Mouse (Mus musculus): ENCODE data around the gene Ubl3. TPM values are rescaled to one million over a fixed set of nuclear protein-coding genes. Genes with fewer than 3 reads are reported as not detected.

Gene Ubl3
- polyA plus RNA-seq, 1 experiment from 2014 or later: 73.1 TPM

- no peak for ATAC-seq (ENCODE audit: insufficient number of reproducible peaks, insufficient read depth, low FRiP score, low TSS enrichment, low read depth)
- H3K4me1 ChIP-seq (replicated peaks): peaks cover 3% of the 10 kb centered on the region; the same call in 1 of the 2 replicates
These were observed 9.6 kb upstream of the Ubl3 start for GRCm38 (mm10) chr5:148562235-148562634.

DNA sequence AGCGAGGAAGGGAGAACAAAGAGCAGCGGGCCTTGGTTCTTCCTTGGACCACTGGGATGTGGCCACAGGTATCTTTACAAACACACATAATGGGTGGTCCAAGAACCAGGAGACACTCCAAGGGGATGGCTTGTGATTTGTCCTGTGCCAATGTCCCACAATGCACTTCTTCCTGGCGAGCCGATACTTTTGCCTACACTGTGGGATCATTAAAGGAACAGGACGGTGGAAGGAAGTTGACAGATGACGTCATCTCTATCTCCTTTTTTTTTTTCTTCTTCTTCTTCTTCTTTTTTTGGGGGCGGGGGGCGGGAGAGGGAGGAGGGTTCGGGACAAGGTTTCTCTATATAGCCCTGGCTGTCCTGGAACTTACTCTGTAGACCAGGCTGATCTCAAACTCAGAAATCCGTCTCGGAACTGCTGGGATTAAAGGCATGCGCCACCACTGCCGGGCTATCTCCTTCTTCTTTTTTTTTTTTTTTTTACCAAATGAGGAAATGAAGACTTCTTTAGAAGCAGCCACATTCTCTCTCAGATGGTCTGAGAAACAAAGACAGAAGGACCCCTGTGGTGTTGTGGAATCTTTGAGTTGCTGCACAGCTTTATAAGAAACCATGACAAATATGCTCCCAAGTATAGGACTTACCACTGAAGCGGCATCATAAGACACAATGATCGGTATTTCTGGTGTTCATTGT is 6.8 kb upstream of the Ubl3 start:
- Histone ChIP-seq H3K27ac (no peak overlapping the region), H3K4me2 (no peak overlapping the region)

More at GRCm38 (mm10) chr5:148562235-148562634, 9.6 kb upstream of the Ubl3 start:
- no peak overlapping the region for H3K4me3 ChIP-seq (replicated peaks)
- H3K9me3 ChIP-seq: no peaks in the 10 kb centered on the region
- H3K4me2 ChIP-seq: no peak overlapping the region
- H3K36me3 ChIP-seq: no peaks in the 10 kb centered on the region
- WGBS: 87% methylated on average over 8 of the region's 8 CpGs
- H3K27ac ChIP-seq: no peak overlapping the region
- H3K9ac ChIP-seq (replicated peaks): no peak overlapping the region
- no peaks in the 10 kb centered on the region for H3K27me3 ChIP-seq

GRCm38 (mm10) chr5:148558472-148558871 is 5.9 kb upstream of the Ubl3 start:
- H3K4me2 ChIP-seq: no peak overlapping the region
- H3K4me1 ChIP-seq (replicated peaks): peaks cover 10% of the 10 kb centered on the region; the same call in 1 of the 2 replicates
- WGBS: 89% methylated on average over 6 of the region's 6 CpGs
- H3K9ac ChIP-seq (replicated peaks): no peak overlapping the region
- H3K36me3 ChIP-seq: no peaks in the 10 kb centered on the region
- H3K27ac ChIP-seq: no peak overlapping the region
- no peak overlapping the region for H3K4me3 ChIP-seq (replicated peaks)
- H3K27me3 ChIP-seq: peaks cover 19% of the 10 kb centered on the region
- ATAC-seq (ENCODE audit: insufficient number of reproducible peaks, insufficient read depth, low FRiP score, low TSS enrichment, low read depth): no peak
- H3K9me3 ChIP-seq: no peaks in the 10 kb centered on the region

More for the DNA sequence above, 6.8 kb upstream of the Ubl3 start:
- WGBS: 90% methylated on average over 15 of the region's 15 CpGs
- Histone ChIP-seq H3K36me3 (no peaks in the 10 kb centered on the region), H3K4me3 (replicated peaks) (no peak overlapping the region), H3K9me3 (no peaks in the 10 kb centered on the region), H3K9ac (replicated peaks) (no peak overlapping the region), H3K4me1 (replicated peaks) (peaks cover 6% of the 10 kb centered on the region; the same call in 1 of the 2 replicates), H3K27me3 (peaks cover 10% of the 10 kb centered on the region)
- ATAC-seq (ENCODE audit: insufficient number of reproducible peaks, insufficient read depth, low FRiP score, low TSS enrichment, low read depth): no peak

GRCm38 (mm10) chr5:148556509-148556908 is 3.9 kb upstream of the Ubl3 start:
- 79% methylated on average over 5 of the region's 5 CpGs for WGBS
- H3K27ac ChIP-seq: no peak overlapping the region
- ATAC-seq (ENCODE audit: insufficient number of reproducible peaks, insufficient read depth, low FRiP score, low TSS enrichment, low read depth): no peak
- peaks cover 20% of the 10 kb centered on the region for H3K27me3 ChIP-seq
- no peak overlapping the region for H3K4me3 ChIP-seq (replicated peaks)
- peaks cover 10% of the 10 kb centered on the region; the same call in 1 of the 2 replicates for H3K4me1 ChIP-seq (replicated peaks)
- H3K9me3 ChIP-seq: no peaks in the 10 kb centered on the region
- no peaks in the 10 kb centered on the region for H3K36me3 ChIP-seq
- H3K9ac ChIP-seq (replicated peaks): no peak overlapping the region
- H3K4me2 ChIP-seq: no peak overlapping the region

- Histone ChIP-seq H3K9me3 (no peaks in the 10 kb centered on the region), H3K4me3 (replicated peaks) (no peak overlapping the region), H3K4me1 (replicated peaks) (peaks cover 14% of the 10 kb centered on the region), H3K27ac (no peak overlapping the region), H3K36me3 (no peaks in the 10 kb centered on the region), H3K9ac (replicated peaks) (no peak overlapping the region), H3K4me2 (peak overlapping the region; percentile 43), H3K27me3 (peaks cover 20% of the 10 kb centered on the region)
- ATAC-seq (ENCODE audit: insufficient number of reproducible peaks, insufficient read depth, low FRiP score, low TSS enrichment, low read depth): no peak
- 71% methylated on average over 10 of the region's 10 CpGs for WGBS
These were observed 2.6 kb upstream of the Ubl3 start for GRCm38 (mm10) chr5:148555156-148555555.

DNA sequence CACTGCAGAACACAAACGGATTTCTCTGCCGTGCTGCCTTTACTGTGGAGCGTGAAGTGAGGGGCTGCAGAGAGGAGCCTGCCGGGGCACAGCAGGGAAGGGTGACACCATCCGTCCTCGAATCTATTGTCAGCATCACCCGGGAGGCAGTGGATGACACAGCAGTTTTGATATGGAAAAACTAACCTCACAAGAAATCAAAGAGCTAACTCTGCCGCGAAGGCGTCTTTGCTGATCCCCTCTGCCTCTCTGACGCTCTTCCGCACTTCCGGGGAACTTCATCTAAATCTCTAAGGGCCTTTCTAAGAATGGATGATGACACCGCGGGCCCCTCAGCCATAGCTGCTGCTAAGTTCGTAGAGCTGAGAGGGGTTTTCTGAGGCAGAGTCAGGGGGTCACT is 2.1 kb upstream of the Ubl3 start:
- Histone ChIP-seq H3K4me3 (replicated peaks) (no peak overlapping the region), H3K36me3 (no peaks in the 10 kb centered on the region)
- WGBS: 6% methylated on average over 16 of the region's 16 CpGs

GRCm38 (mm10) chr5:148554242-148554641 is 1.7 kb upstream of the Ubl3 start:
- ATAC-seq (ENCODE audit: insufficient number of reproducible peaks, insufficient read depth, low FRiP score, low TSS enrichment, low read depth): no peak
- Histone ChIP-seq H3K4me2 (peak overlapping the region; percentile 43), H3K9ac (replicated peaks) (no peak overlapping the region), H3K36me3 (no peaks in the 10 kb centered on the region), H3K27ac (no peak overlapping the region), H3K27me3 (peaks cover 20% of the 10 kb centered on the region), H3K4me1 (replicated peaks) (peaks cover 23% of the 10 kb centered on the region), H3K4me3 (replicated peaks) (no peak overlapping the region), H3K9me3 (no peaks in the 10 kb centered on the region)
- 16% methylated on average over 7 of the region's 7 CpGs for WGBS

More for the DNA sequence above, 2.1 kb upstream of the Ubl3 start:
- Histone ChIP-seq H3K4me2 (peak overlapping the region; percentile 43), H3K9me3 (no peaks in the 10 kb centered on the region), H3K4me1 (replicated peaks) (peaks cover 19% of the 10 kb centered on the region), H3K27ac (no peak overlapping the region), H3K9ac (replicated peaks) (0 out of 2 replicates have a peak overlapping the region, but pooled peaks have one; percentile 18), H3K27me3 (peaks cover 20% of the 10 kb centered on the region)
- ATAC-seq (ENCODE audit: insufficient number of reproducible peaks, insufficient read depth, low FRiP score, low TSS enrichment, low read depth): no peak

DNA sequence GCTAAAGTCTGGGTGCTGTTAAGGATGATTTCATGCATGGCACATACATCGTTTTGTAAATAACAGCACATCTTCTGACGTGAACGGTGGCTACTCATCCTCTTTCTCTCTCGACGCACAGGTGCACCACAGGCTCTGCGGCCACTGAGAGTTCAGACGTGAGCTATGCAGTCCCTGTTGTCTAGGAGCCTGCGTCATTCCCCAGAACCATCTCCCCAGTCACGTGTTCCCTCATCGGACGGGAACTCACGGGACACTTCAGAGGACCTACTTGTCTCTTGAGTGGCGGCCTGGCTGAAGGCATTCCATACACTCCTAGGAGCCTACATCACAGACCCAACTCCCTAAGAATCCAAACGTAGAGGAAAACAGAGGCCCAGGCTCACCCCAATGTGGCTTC is 1.1 kb upstream of the Ubl3 start:
- 30% methylated on average over 14 of the region's 14 CpGs for WGBS
- Histone ChIP-seq H3K4me2 (no peak overlapping the region), H3K27me3 (peaks cover 20% of the 10 kb centered on the region), H3K9ac (replicated peaks) (no peak overlapping the region), H3K4me3 (replicated peaks) (no peak overlapping the region), H3K36me3 (no peaks in the 10 kb centered on the region), H3K27ac (no peak overlapping the region), H3K4me1 (replicated peaks) (peaks cover 26% of the 10 kb centered on the region), H3K9me3 (no peaks in the 10 kb centered on the region)
- no peak for ATAC-seq (ENCODE audit: insufficient number of reproducible peaks, insufficient read depth, low FRiP score, low TSS enrichment, low read depth)

- H3K4me1 ChIP-seq (replicated peaks): peaks cover 44% of the 10 kb centered on the region
These were observed 839 bp downstream of the Ubl3 start for GRCm38 (mm10) chr5:148551764-148552136.

DNA sequence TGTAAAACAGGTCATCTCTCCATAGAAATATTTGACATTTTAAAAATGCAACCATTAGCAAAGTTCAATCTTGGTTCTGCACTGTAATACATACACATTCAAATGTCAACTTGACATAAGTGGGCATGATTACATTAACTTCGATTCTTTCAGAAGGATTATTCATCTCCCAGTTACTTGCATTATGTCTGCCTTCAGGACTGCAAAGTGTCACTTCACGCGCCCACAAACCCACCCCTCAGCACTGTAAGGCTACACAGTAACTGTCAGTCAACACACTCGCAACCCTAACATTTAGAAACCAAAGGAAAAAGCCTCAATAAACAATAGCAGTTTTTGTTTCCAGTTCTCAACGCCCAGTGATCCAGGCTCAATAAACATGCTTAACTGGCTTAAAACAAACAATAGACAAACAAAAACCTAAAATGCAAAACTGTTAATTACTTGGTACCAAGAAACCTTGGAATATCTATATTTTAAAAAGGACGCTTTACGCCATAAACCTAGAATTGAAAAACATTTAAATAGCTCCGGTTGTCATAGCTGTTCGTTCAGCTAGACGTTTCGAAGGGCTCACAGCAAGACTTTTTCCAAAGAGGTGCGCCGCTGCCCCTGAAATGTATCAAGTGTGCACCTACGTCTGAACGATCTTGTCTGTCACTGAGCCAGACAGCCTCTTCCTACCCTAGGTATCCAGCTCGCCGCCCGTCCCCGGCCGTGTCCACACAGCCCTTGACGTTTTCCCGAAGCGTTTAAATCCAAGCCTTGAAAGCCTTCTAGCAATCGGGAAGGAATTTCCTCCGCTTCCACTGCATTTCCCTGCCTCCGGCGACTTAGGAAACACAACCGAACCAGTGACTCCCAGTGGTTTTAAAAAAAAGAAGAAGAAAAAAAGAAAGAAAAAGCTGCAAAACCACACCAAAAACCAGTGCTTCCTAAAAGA is 1.5 kb downstream of the Ubl3 start:
- H3K4me2 ChIP-seq: peak overlapping the region; percentile 88
- H3K27ac ChIP-seq: peak overlapping the region; percentile 98; the same call in 1 of the 2 replicates
- H3K9me3 ChIP-seq: no peaks in the 10 kb centered on the region
- H3K4me1 ChIP-seq (replicated peaks): peaks cover 45% of the 10 kb centered on the region
- H3K9ac ChIP-seq (replicated peaks): peak overlapping the region; percentile 89
- peak overlapping the region; percentile 74 for H3K4me3 ChIP-seq (replicated peaks)
- ATAC-seq (ENCODE audit: insufficient number of reproducible peaks, insufficient read depth, low FRiP score, low TSS enrichment, low read depth): no peak
- peaks cover 20% of the 10 kb centered on the region for H3K27me3 ChIP-seq
- H3K36me3 ChIP-seq: no peaks in the 10 kb centered on the region
- WGBS: under 1% methylated on average over 28 of the region's 28 CpGs

More at GRCm38 (mm10) chr5:148551764-148552136, 839 bp downstream of the Ubl3 start:
- no peaks in the 10 kb centered on the region for H3K9me3 ChIP-seq
- no peak for ATAC-seq (ENCODE audit: insufficient number of reproducible peaks, insufficient read depth, low FRiP score, low TSS enrichment, low read depth)
- no peaks in the 10 kb centered on the region for H3K36me3 ChIP-seq
- H3K27me3 ChIP-seq: peaks cover 20% of the 10 kb centered on the region
- peak overlapping the region; percentile 98 for H3K27ac ChIP-seq
- H3K9ac ChIP-seq (replicated peaks): peak overlapping the region; percentile 89
- H3K4me2 ChIP-seq: peak overlapping the region; percentile 88
- WGBS: under 1% methylated on average over 17 of the region's 17 CpGs
- H3K4me3 ChIP-seq (replicated peaks): peak overlapping the region; percentile 74

GRCm38 (mm10) chr5:148550393-148550792 is 2.2 kb downstream of the Ubl3 start:
- H3K27ac ChIP-seq: no peak overlapping the region
- WGBS: 2% methylated on average over 6 of the region's 6 CpGs

More at GRCm38 (mm10) chr5:148550393-148550792, 2.2 kb downstream of the Ubl3 start:
- no peaks in the 10 kb centered on the region for H3K36me3 ChIP-seq
- peak overlapping the region; percentile 88 for H3K4me2 ChIP-seq
- H3K9ac ChIP-seq (replicated peaks): peak overlapping the region; percentile 37; the same call in 1 of the 2 replicates
- H3K4me3 ChIP-seq (replicated peaks): peak overlapping the region; percentile 74
- no peaks in the 10 kb centered on the region for H3K9me3 ChIP-seq
- peaks cover 20% of the 10 kb centered on the region for H3K27me3 ChIP-seq
- H3K4me1 ChIP-seq (replicated peaks): peaks cover 45% of the 10 kb centered on the region
- ATAC-seq (ENCODE audit: insufficient number of reproducible peaks, insufficient read depth, low FRiP score, low TSS enrichment, low read depth): no peak
